Mouse (Mus musculus): ENCODE data around the gene Rgs6. TPM values are rescaled to one million over a fixed set of nuclear protein-coding genes. Genes with fewer than 3 reads are reported as not detected.

Gene Rgs6
- polyA plus RNA-seq, 1 experiment from 2014 or later: 1.5 TPM

- no peaks in the 10 kb centered on the region for H3K4me1 ChIP-seq (replicated peaks; ENCODE audit: control insufficient read depth, insufficient read depth)
- TF ChIP-seq EP300 (optimal IDR thresholded peaks at IDR 0.05): no peak
- TF ChIP-seq CTCF (IDR thresholded peaks at IDR 0.05; ENCODE audit: low read depth): no peak
- H3K9me3 ChIP-seq (ENCODE audit: control insufficient read depth, low read length): no peaks in the 10 kb centered on the region
- DNase-seq (ENCODE audit: low spot score) (no peak), ATAC-seq (ENCODE audit: low FRiP score, low TSS enrichment) (no peak)
- no peaks in the 10 kb centered on the region for H3K27me3 ChIP-seq (ENCODE audit: control insufficient read depth, insufficient read depth, low read length)
- no peak overlapping the region for H3K4me3 ChIP-seq (ENCODE audit: low read depth, low read length)
- H3K36me3 ChIP-seq (ENCODE audit: control insufficient read depth, insufficient read depth, low read length): no peaks in the 10 kb centered on the region
- no peak overlapping the region for H3K4me2 ChIP-seq (replicated peaks; ENCODE audit: low read depth)
- H3K27ac ChIP-seq (replicated peaks): no peak overlapping the region
- H3K9ac ChIP-seq (ENCODE audit: low read length): no peak overlapping the region
Observed at GRCm38 (mm10) chr12:82972661-82973060, 384.6 kb downstream of the Rgs6 start.

GRCm38 (mm10) chr12:82973771-82974170, 385.7 kb downstream of the Rgs6 start:
- DNase-seq (ENCODE audit: low spot score): no peak

GRCm38 (mm10) chr12:82978275-82978674, 390.2 kb downstream of the Rgs6 start:
- Histone ChIP-seq H3K4me1 (replicated peaks; ENCODE audit: control insufficient read depth, insufficient read depth) (no peaks in the 10 kb centered on the region), H3K4me2 (replicated peaks; ENCODE audit: low read depth) (no peak overlapping the region), H3K9me3 (ENCODE audit: control insufficient read depth, low read length) (no peaks in the 10 kb centered on the region), H3K36me3 (ENCODE audit: control insufficient read depth, insufficient read depth, low read length) (no peaks in the 10 kb centered on the region), H3K27ac (replicated peaks) (no peak overlapping the region), H3K9ac (ENCODE audit: low read length) (no peak overlapping the region), H3K27me3 (ENCODE audit: control insufficient read depth, insufficient read depth, low read length) (no peaks in the 10 kb centered on the region), H3K4me3 (ENCODE audit: low read depth, low read length) (no peak overlapping the region)
- DNase-seq (ENCODE audit: low spot score) (no peak), ATAC-seq (ENCODE audit: low FRiP score, low TSS enrichment) (no peak)
- WGBS: 81% methylated on average over 3 of the region's 3 CpGs
- TF ChIP-seq EP300 (optimal IDR thresholded peaks at IDR 0.05) (no peak), CTCF (IDR thresholded peaks at IDR 0.05; ENCODE audit: low read depth) (no peak)

More at GRCm38 (mm10) chr12:82973771-82974170, 385.7 kb downstream of the Rgs6 start:
- Histone ChIP-seq H3K4me2 (replicated peaks; ENCODE audit: low read depth) (no peak overlapping the region), H3K9me3 (ENCODE audit: control insufficient read depth, low read length) (no peaks in the 10 kb centered on the region), H3K27me3 (ENCODE audit: control insufficient read depth, insufficient read depth, low read length) (no peaks in the 10 kb centered on the region), H3K4me1 (replicated peaks; ENCODE audit: control insufficient read depth, insufficient read depth) (no peaks in the 10 kb centered on the region), H3K4me3 (ENCODE audit: low read depth, low read length) (no peak overlapping the region), H3K36me3 (ENCODE audit: control insufficient read depth, insufficient read depth, low read length) (no peaks in the 10 kb centered on the region), H3K9ac (ENCODE audit: low read length) (no peak overlapping the region), H3K27ac (replicated peaks) (no peak overlapping the region)
- TF ChIP-seq CTCF (IDR thresholded peaks at IDR 0.05; ENCODE audit: low read depth) (no peak), EP300 (optimal IDR thresholded peaks at IDR 0.05) (no peak)
- ATAC-seq (ENCODE audit: low FRiP score, low TSS enrichment): no peak
- 92% methylated on average over 3 of the region's 3 CpGs for WGBS

- Histone ChIP-seq H3K36me3 (ENCODE audit: control insufficient read depth, insufficient read depth, low read length) (no peaks in the 10 kb centered on the region), H3K27me3 (ENCODE audit: control insufficient read depth, insufficient read depth, low read length) (no peaks in the 10 kb centered on the region), H3K4me3 (ENCODE audit: low read depth, low read length) (no peak overlapping the region), H3K9me3 (ENCODE audit: control insufficient read depth, low read length) (no peaks in the 10 kb centered on the region), H3K4me2 (replicated peaks; ENCODE audit: low read depth) (no peak overlapping the region), H3K4me1 (replicated peaks; ENCODE audit: control insufficient read depth, insufficient read depth) (no peaks in the 10 kb centered on the region), H3K27ac (replicated peaks) (no peak overlapping the region), H3K9ac (ENCODE audit: low read length) (no peak overlapping the region)
- 85% methylated on average over 4 of the region's 4 CpGs for WGBS
- TF ChIP-seq EP300 (optimal IDR thresholded peaks at IDR 0.05): no peak
- TF ChIP-seq CTCF (IDR thresholded peaks at IDR 0.05; ENCODE audit: low read depth): no peak
- DNase-seq (ENCODE audit: low spot score): no peak
- ATAC-seq (ENCODE audit: low FRiP score, low TSS enrichment): no peak
Observed at GRCm38 (mm10) chr12:82982716-82983115, 394.6 kb downstream of the Rgs6 start.

- no peak overlapping the region for H3K9ac ChIP-seq (ENCODE audit: low read length)
- DNase-seq (ENCODE audit: low spot score) (no peak), ATAC-seq (ENCODE audit: low FRiP score, low TSS enrichment) (no peak)
- TF ChIP-seq EP300 (optimal IDR thresholded peaks at IDR 0.05) (no peak), CTCF (IDR thresholded peaks at IDR 0.05; ENCODE audit: low read depth) (no peak)
- H3K4me1 ChIP-seq (replicated peaks; ENCODE audit: control insufficient read depth, insufficient read depth): no peaks in the 10 kb centered on the region
- H3K27ac ChIP-seq (replicated peaks): no peak overlapping the region
- H3K27me3 ChIP-seq (ENCODE audit: control insufficient read depth, insufficient read depth, low read length): no peaks in the 10 kb centered on the region
- H3K36me3 ChIP-seq (ENCODE audit: control insufficient read depth, insufficient read depth, low read length): no peaks in the 10 kb centered on the region
- 71% methylated on average over 8 of the region's 8 CpGs for WGBS
- H3K4me3 ChIP-seq (ENCODE audit: low read depth, low read length): no peak overlapping the region
- H3K4me2 ChIP-seq (replicated peaks; ENCODE audit: low read depth): no peak overlapping the region
- no peaks in the 10 kb centered on the region for H3K9me3 ChIP-seq (ENCODE audit: control insufficient read depth, low read length)
Observed at GRCm38 (mm10) chr12:82985300-82985699, 397.2 kb downstream of the Rgs6 start.

GRCm38 (mm10) chr12:82987661-82988060, 399.6 kb downstream of the Rgs6 start:
- Histone ChIP-seq H3K27ac (replicated peaks) (no peak overlapping the region), H3K4me3 (ENCODE audit: low read depth, low read length) (no peak overlapping the region)

More at GRCm38 (mm10) chr12:82987661-82988060, 399.6 kb downstream of the Rgs6 start:
- 76% methylated on average over 1 of the region's 1 CpGs for WGBS
- Histone ChIP-seq H3K36me3 (ENCODE audit: control insufficient read depth, insufficient read depth, low read length) (no peaks in the 10 kb centered on the region), H3K9ac (ENCODE audit: low read length) (no peak overlapping the region), H3K4me2 (replicated peaks; ENCODE audit: low read depth) (no peak overlapping the region), H3K9me3 (ENCODE audit: control insufficient read depth, low read length) (no peaks in the 10 kb centered on the region), H3K27me3 (ENCODE audit: control insufficient read depth, insufficient read depth, low read length) (no peaks in the 10 kb centered on the region), H3K4me1 (replicated peaks; ENCODE audit: control insufficient read depth, insufficient read depth) (no peaks in the 10 kb centered on the region)
- DNase-seq (ENCODE audit: low spot score) (no peak), ATAC-seq (ENCODE audit: low FRiP score, low TSS enrichment) (no peak)
- TF ChIP-seq CTCF (IDR thresholded peaks at IDR 0.05; ENCODE audit: low read depth) (no peak), EP300 (optimal IDR thresholded peaks at IDR 0.05) (no peak)

Data from stomach, postnatal 0 days (tissue).